ENCODE assay signal across 9 mouse cellular contexts in genomic region chr2:132385194-132385838, GRCm38 (mm10). TPM values are rescaled to one million over a fixed set of nuclear protein-coding genes. Genes with fewer than 3 reads are reported as not detected.
DNase-seq lines count a peak whose midpoint lies in the region; ATAC-seq and TF ChIP-seq lines count a peak whose summit lies in the region.
"Had no signal": no experiment of that assay in that cellular context is flagged by ENCODE, and none has a peak within 500 bp of the region (broad histone marks: within the 10 kb centered on the region; RNA-seq: fewer than 3 reads in every experiment).

TSS of gene Prokr2 (minus strand) at chr2:132385447.

- H3K4me2 ChIP-seq in intestine, embryonic 16.5 days (ENCODE audit: low read depth, low read length), result peak within 1 kb of the TSS; percentile 96
- peak within 1 kb of the TSS; percentile 95 for H3K4me2 ChIP-seq in midbrain, embryonic 15.5 days

- H3K9me3 ChIP-seq in ES-Bruce4 (replicated peaks; ENCODE audit: control insufficient read depth, insufficient read depth, low read length, poor library complexity, severe bottlenecking), result no peaks in the 10 kb centered on the region
- no peaks in the 10 kb centered on the region for H3K9me3 ChIP-seq in intestine, embryonic 16.5 days (ENCODE audit: control insufficient read depth, low read length)
- no peaks in the 10 kb centered on the region for H3K9me3 ChIP-seq in midbrain, embryonic 15.5 days

- peak within 1 kb of the TSS; percentile 35 for H3K9ac ChIP-seq in ES-Bruce4 (ENCODE audit: low read depth, poor library complexity, severe bottlenecking)
- peak within 1 kb of the TSS; percentile 54 for H3K9ac ChIP-seq in intestine, embryonic 16.5 days (ENCODE audit: low read depth, low read length)
- H3K9ac ChIP-seq in midbrain, embryonic 15.5 days, result peak within 1 kb of the TSS; percentile 51

- H3K4me3 ChIP-seq in ES-Bruce4 (ENCODE audit: low read depth, low read length), result peak within 1 kb of the TSS; percentile 70
- peak within 1 kb of the TSS; percentile 54 for H3K4me3 ChIP-seq in embryonic fibroblast, embryonic 13.5 days (ENCODE audit: insufficient read depth, low read length)
- peak within 1 kb of the TSS; percentile 54 for H3K4me3 ChIP-seq in intestine, embryonic 16.5 days (ENCODE audit: low read length)
- H3K4me3 ChIP-seq in midbrain, embryonic 15.5 days, result peak within 1 kb of the TSS; percentile 51

- peaks cover 7% of the 10 kb centered on the region; the same call in 1 of the 2 replicates for H3K27me3 ChIP-seq in ES-Bruce4 (ENCODE audit: control insufficient read depth, insufficient read depth, low read length, poor library complexity, severe bottlenecking)
- H3K27me3 ChIP-seq in intestine, embryonic 16.5 days (replicated peaks; ENCODE audit: control insufficient read depth, insufficient read depth, low read length), result peaks cover 11% of the 10 kb centered on the region; the same call in 1 of the 2 replicates
- H3K27me3 ChIP-seq in midbrain, embryonic 15.5 days (replicated peaks), result peaks cover 11% of the 10 kb centered on the region

- under 1% methylated on average over 29 of the region's 29 CpGs for WGBS in intestine, embryonic 16.5 days
- under 1% methylated on average over 29 of the region's 29 CpGs for WGBS in midbrain, embryonic 15.5 days

- ATAC-seq in intestine, embryonic 16.5 days, result peak; percentile 65
- peak; percentile 73 for ATAC-seq in midbrain, embryonic 15.5 days (replicated peaks)
- ATAC-seq: Patski had no signal

- TF ChIP-seq POLR2A in ES-Bruce4 (IDR thresholded peaks at IDR 0.05; ENCODE audit: insufficient read depth, low read length), result no peak
- no peak for TF ChIP-seq POLR2A in embryonic fibroblast, embryonic 13.5 days (IDR thresholded peaks at IDR 0.05; ENCODE audit: low read depth, low read length)

- intact Hi-C loops in heart, postnatal 25 days (cut with DNase I), result loop anchor here (5.0 kb wide), 1 partner anchor 102 kb away; no protein-coding TSS in a partner anchor

- H3K27ac ChIP-seq in ES-Bruce4 (ENCODE audit: insufficient read depth, low read length), result no peak within 1 kb of the TSS
- no peak within 1 kb of the TSS for H3K27ac ChIP-seq in embryonic fibroblast, embryonic 13.5 days (ENCODE audit: insufficient read depth, low read length)
- H3K27ac ChIP-seq in intestine, embryonic 16.5 days (ENCODE audit: low read length), result no peak within 1 kb of the TSS
- H3K27ac ChIP-seq in midbrain, embryonic 15.5 days, result no peak within 1 kb of the TSS

- TF ChIP-seq EP300 in ES-Bruce4 (IDR thresholded peaks at IDR 0.05; ENCODE audit: insufficient read depth, low read depth, low read length), result no peak

- H3K36me3 ChIP-seq in ES-Bruce4 (ENCODE audit: control insufficient read depth, insufficient read depth, low read length, poor library complexity, severe bottlenecking), result no peaks in the 10 kb centered on the region
- H3K36me3 ChIP-seq in intestine, embryonic 16.5 days (ENCODE audit: control insufficient read depth, insufficient read depth, low read length), result no peaks in the 10 kb centered on the region
- no peaks in the 10 kb centered on the region for H3K36me3 ChIP-seq in midbrain, embryonic 15.5 days (replicated peaks)

- DNase-seq in heart, adult 11 months, result peak; percentile 84
- DNase-seq in heart, postnatal 25 days (ENCODE audit: low spot score), result no peak
- no peak for DNase-seq in layer of hippocampus, adult 9-10 months (ENCODE audit: low spot score)
- no peak for DNase-seq in gastrocnemius, postnatal 4 days (ENCODE audit: low spot score in 2 of 2)

- TF ChIP-seq CTCF in ES-Bruce4 (IDR thresholded peaks at IDR 0.05; ENCODE audit: low read depth, low read length), result no peak
- no peak for TF ChIP-seq CTCF in embryonic fibroblast, embryonic 13.5 days (IDR thresholded peaks at IDR 0.05; ENCODE audit: borderline replicate concordance, insufficient read depth, low read length)

- H3K4me1 ChIP-seq in ES-Bruce4 (ENCODE audit: control insufficient read depth, insufficient read depth, low read length), result no peaks in the 10 kb centered on the region
- no peaks in the 10 kb centered on the region for H3K4me1 ChIP-seq in embryonic fibroblast, embryonic 13.5 days (ENCODE audit: control insufficient read depth, insufficient read depth, low read length)
- peaks cover 3% of the 10 kb centered on the region for H3K4me1 ChIP-seq in intestine, embryonic 16.5 days (ENCODE audit: control insufficient read depth, insufficient read depth, low read length)
- H3K4me1 ChIP-seq in midbrain, embryonic 15.5 days, result peaks cover 11% of the 10 kb centered on the region; the same call in 1 of the 2 replicates

RNA-seq across cellular contexts. Expression of gene Prokr2, which starts in this region (rescaled TPM):
- under 1 TPM; 0.08 to 0.11 TPM for total RNA-seq in heart, postnatal 25 days (2021)
- polyA plus RNA-seq in ES-Bruce4 (2011; ENCODE audit: insufficient read depth, insufficient read length, low read depth, missing spikeins), result 0.50 and 0.51 TPM in 2 replicates
- 0.91 and 1.1 TPM in 2 replicates for polyA plus RNA-seq in embryonic fibroblast, embryonic 13.5 days (2011; ENCODE audit: insufficient read length, low read depth, missing spikeins)
- 0.17 and 0.18 TPM in 2 replicates for polyA plus RNA-seq in intestine, embryonic 16.5 days (2015; fragmentation: Nextera tagmentation; extraction: Ambion mirVana)
- polyA plus RNA-seq in midbrain, embryonic 15.5 days (2015; fragmentation: Nextera tagmentation; extraction: Ambion mirVana), result 6.3 and 6.9 TPM in 2 replicates
- not detected for total RNA-seq in gastrocnemius, postnatal 4 days (2021)
- polyA plus RNA-seq: Patski had no signal

Comparison
In these comparisons a context has a peak if more than half of its experiments do, and no peak if none do; other contexts are left out.
1. Peak in ATAC-seq, H3K4me3 ChIP-seq, H3K9ac ChIP-seq and H3K4me2 ChIP-seq in intestine, embryonic 16.5 days; RNA of the gene not detected or under 1 TPM.